Mouse (Mus musculus): ENCODE measurements at regions not wholly inside any gene's neighbourhood (a gene's known extent, or its start where the extent isn't known, plus 50 kb on each side); places are given as distances from the start of the nearest gene placed in this dataset.

GRCm38 (mm10) chr4:131272060-131272459 is 327.9 kb downstream of the Matn1 start:
- DNase-seq (ENCODE audit: low read depth, low spot score): peak; percentile 24

- DNase-seq (ENCODE audit: low read depth, low spot score): peak; percentile 1
Observed at GRCm38 (mm10) chr4:131293560-131293959, 349.4 kb downstream of the Matn1 start.

GRCm38 (mm10) chr4:131298011-131298674 is 354.0 kb downstream of the Matn1 start:
- DNase-seq (ENCODE audit: low read depth, low spot score): no peak

- no peak for DNase-seq (ENCODE audit: low read depth, low spot score)
Observed at GRCm38 (mm10) chr4:131303936-131304335, 359.8 kb downstream of the Matn1 start.

GRCm38 (mm10) chr4:131304361-131304777 is 360.2 kb downstream of the Matn1 start:
- DNase-seq (ENCODE audit: low read depth, low spot score): no peak

- DNase-seq (ENCODE audit: low read depth, low spot score): no peak
Observed at GRCm38 (mm10) chr4:131314231-131314630, 370.0 kb downstream of the Matn1 start.

GRCm38 (mm10) chr4:131316041-131316440 is 371.9 kb downstream of the Matn1 start:
- no peak for DNase-seq (ENCODE audit: low read depth, low spot score)

GRCm38 (mm10) chr4:131322323-131322722 is 378.1 kb downstream of the Matn1 start:
- no peak for DNase-seq (ENCODE audit: low read depth, low spot score)

- no peak for DNase-seq (ENCODE audit: low read depth, low spot score)
Observed at GRCm38 (mm10) chr4:131324486-131324885, 380.3 kb downstream of the Matn1 start.

GRCm38 (mm10) chr4:131325200-131325599 is 381.0 kb downstream of the Matn1 start:
- no peak for DNase-seq (ENCODE audit: low read depth, low spot score)

GRCm38 (mm10) chr4:131325609-131326008 is 381.4 kb downstream of the Matn1 start:
- DNase-seq (ENCODE audit: low read depth, low spot score): no peak

- no peak for DNase-seq (ENCODE audit: low read depth, low spot score)
Observed at GRCm38 (mm10) chr4:131329398-131329797, 385.2 kb downstream of the Matn1 start.

GRCm38 (mm10) chr4:131331646-131332045 is 387.5 kb downstream of the Matn1 start:
- DNase-seq (ENCODE audit: low read depth, low spot score): no peak

- DNase-seq (ENCODE audit: low read depth, low spot score): no peak
Observed at GRCm38 (mm10) chr4:131336801-131337200, 392.6 kb downstream of the Matn1 start.

- no peak for DNase-seq (ENCODE audit: low read depth, low spot score)
Observed at GRCm38 (mm10) chr4:131340993-131341695, 397.0 kb downstream of the Matn1 start.

- no peak for DNase-seq (ENCODE audit: low read depth, low spot score)
Observed at GRCm38 (mm10) chr4:131346727-131347126, 402.5 kb downstream of the Matn1 start.

- no peak for DNase-seq (ENCODE audit: low read depth, low spot score)
Observed at GRCm38 (mm10) chr4:131350268-131350667, 406.1 kb downstream of the Matn1 start.

- no peak for DNase-seq (ENCODE audit: low read depth, low spot score)
Observed at GRCm38 (mm10) chr4:131354908-131355307, 410.7 kb downstream of the Matn1 start.

GRCm38 (mm10) chr4:131355526-131355991 is 411.4 kb downstream of the Matn1 start:
- DNase-seq (ENCODE audit: low read depth, low spot score): no peak

GRCm38 (mm10) chr4:131356316-131356715 is 412.1 kb downstream of the Matn1 start:
- DNase-seq (ENCODE audit: low read depth, low spot score): no peak

GRCm38 (mm10) chr4:131363030-131363429 is 418.8 kb downstream of the Matn1 start:
- DNase-seq (ENCODE audit: low read depth, low spot score): no peak

- DNase-seq (ENCODE audit: low read depth, low spot score): peak; percentile 10
Observed at GRCm38 (mm10) chr4:131364671-131365252, 420.6 kb downstream of the Matn1 start.

- DNase-seq (ENCODE audit: low read depth, low spot score): no peak
Observed at GRCm38 (mm10) chr4:131366006-131366405, 421.8 kb downstream of the Matn1 start.
